Mouse (Mus musculus) embryonic facial prominence, embryonic 14.5 days (tissue): ENCODE measurements around the gene Rev3l. TPM values are rescaled to one million over a fixed set of nuclear protein-coding genes. Genes with fewer than 3 reads are reported as not detected.

Experiments
- ATAC-seq: fragments of 200-750 bp; cut with Nextera tagmentation; 2 replicates; pipeline ENCODE4 v1.8.0; 2017; ENCODE audit warnings: low read depth, moderate number of reproducible peaks, moderate TSS enrichment
- DNase-seq: peaks from one replicate; pipeline ENCODE4 v3.0.0-alpha.2; 2015; ENCODE audit warnings: low spot score
- H3K27ac ChIP-seq: fragments of 300-500 bp; sonication (generic); replicated peaks from 2 replicates; pipeline ENCODE4 v1.5.1; 2014; ENCODE audit warnings: low read depth, mild to moderate bottlenecking, low read length, moderate library complexity
- H3K27me3 ChIP-seq: fragments of 300-500 bp; sonication (generic); replicated peaks from 2 replicates; pipeline ENCODE4 v1.6.1; 2014; ENCODE audit warnings: low read length; ENCODE audit not compliant: control insufficient read depth, insufficient read depth
- H3K36me3 ChIP-seq: fragments of 300-500 bp; sonication (generic); 2 replicates; pipeline ENCODE4 v1.6.1; 2014; ENCODE audit warnings: low read length, mixed read lengths; ENCODE audit not compliant: control insufficient read depth, insufficient read depth
- H3K4me1 ChIP-seq: fragments of 300-500 bp; sonication (generic); 2 replicates; pipeline ENCODE4 v1.6.1; 2014; ENCODE audit warnings: antibody characterized with exemption, low read length; ENCODE audit not compliant: control insufficient read depth, insufficient read depth
- H3K4me2 ChIP-seq: fragments of 300-500 bp; sonication (generic); 2 replicates; pipeline ENCODE4 v1.6.1; 2014; ENCODE audit warnings: low read depth, mild to moderate bottlenecking, low read length, moderate library complexity, mixed read lengths
- H3K4me3 ChIP-seq: fragments of 300-500 bp; sonication (generic); 2 replicates; pipeline ENCODE4 v1.5.1; 2014; ENCODE audit warnings: low read depth, mild to moderate bottlenecking, low read length
- H3K9ac ChIP-seq: fragments of 300-500 bp; sonication (generic); 2 replicates; pipeline ENCODE4 v1.6.1; 2014; ENCODE audit warnings: low read depth, mild to moderate bottlenecking, low read length, moderate library complexity, mixed read lengths
- H3K9me3 ChIP-seq: fragments of 300-500 bp; sonication (generic); 2 replicates; pipeline ENCODE4 v1.6.1; 2016; ENCODE audit warnings: low read length; ENCODE audit not compliant: control insufficient read depth
- WGBS: fragments of 180-500 bp; shearing (Covaris S2); extraction: QIAGEN DNeasy Blood & Tissue Kit; methylation state at CpG from one replicate; pipeline ENCODE4 v1.1.7; 2014; 5-methylcytosine and 5-hydroxymethylcytosine counted together
- polyA plus RNA-seq: library from polyadenylated mRNA; unstranded; fragments of >200 nt; fragmentation: Nextera tagmentation; extraction: Ambion mirVana; gene quantifications from 2 replicates; pipeline ENCODE4 v1.2.1, GENCODE M21; 2014

The Rev3l gene
- polyA plus RNA-seq, 1 experiment from 2014 or later: 27.4 TPM

DNA sequence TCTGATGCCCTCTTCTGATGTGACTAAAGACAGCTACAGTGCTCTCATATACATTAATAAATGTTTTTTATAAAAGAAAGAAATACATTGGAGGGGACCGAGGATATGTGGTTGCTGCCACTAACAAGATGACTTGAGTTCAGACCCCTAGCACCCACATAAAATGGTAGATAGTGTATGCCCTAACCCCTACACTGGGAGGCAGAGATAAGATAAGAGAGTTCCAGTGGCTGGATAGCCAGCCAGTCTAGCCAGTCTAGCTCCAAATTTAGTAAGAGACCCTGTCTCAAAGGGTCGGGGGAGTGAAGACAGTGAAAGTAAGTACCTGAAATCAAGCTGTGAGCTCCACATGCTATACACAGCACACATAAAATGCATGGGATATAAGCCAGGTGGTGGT, 133.6 kb downstream of the Rev3l start:
- Histone ChIP-seq H3K4me1 (no peaks in the 10 kb centered on the region), H3K9me3 (no peaks in the 10 kb centered on the region), H3K27ac (no peak overlapping the region), H3K4me3 (no peak overlapping the region), H3K27me3 (no peaks in the 10 kb centered on the region), H3K9ac (no peak overlapping the region), H3K4me2 (no peak overlapping the region), H3K36me3 (peaks cover 71% of the 10 kb centered on the region)
- ATAC-seq (no peak), DNase-seq (no peak)
- 92% methylated on average over 2 of the region's 2 CpGs for WGBS

DNA sequence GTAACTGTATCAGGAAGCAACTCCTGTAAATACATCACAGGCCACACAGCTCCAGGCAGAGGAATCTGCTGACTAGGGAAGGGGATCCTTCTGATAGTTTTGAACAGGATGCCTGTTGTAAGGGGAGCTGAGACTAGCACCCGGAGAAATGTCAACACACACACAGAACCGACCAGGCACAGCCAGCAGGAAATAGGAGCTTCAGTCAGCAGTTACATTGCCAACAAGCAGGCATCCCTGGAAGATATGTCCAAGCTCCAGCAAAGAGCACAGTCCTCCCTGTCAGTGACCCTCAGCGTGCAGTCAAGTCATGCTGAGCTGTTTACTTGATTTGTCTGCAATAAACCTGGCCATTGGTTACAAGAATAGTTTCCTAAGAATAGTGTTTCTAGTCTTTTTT, 156.7 kb downstream of the Rev3l start:
- 46% methylated on average over 3 of the region's 3 CpGs for WGBS
- Histone ChIP-seq H3K4me1 (no peaks in the 10 kb centered on the region), H3K27ac (no peak overlapping the region), H3K36me3 (peaks cover 12% of the 10 kb centered on the region), H3K9me3 (no peaks in the 10 kb centered on the region), H3K9ac (no peak overlapping the region), H3K4me2 (no peak overlapping the region), H3K4me3 (no peak overlapping the region), H3K27me3 (no peaks in the 10 kb centered on the region)
- ATAC-seq (no peak), DNase-seq (no peak)

DNA sequence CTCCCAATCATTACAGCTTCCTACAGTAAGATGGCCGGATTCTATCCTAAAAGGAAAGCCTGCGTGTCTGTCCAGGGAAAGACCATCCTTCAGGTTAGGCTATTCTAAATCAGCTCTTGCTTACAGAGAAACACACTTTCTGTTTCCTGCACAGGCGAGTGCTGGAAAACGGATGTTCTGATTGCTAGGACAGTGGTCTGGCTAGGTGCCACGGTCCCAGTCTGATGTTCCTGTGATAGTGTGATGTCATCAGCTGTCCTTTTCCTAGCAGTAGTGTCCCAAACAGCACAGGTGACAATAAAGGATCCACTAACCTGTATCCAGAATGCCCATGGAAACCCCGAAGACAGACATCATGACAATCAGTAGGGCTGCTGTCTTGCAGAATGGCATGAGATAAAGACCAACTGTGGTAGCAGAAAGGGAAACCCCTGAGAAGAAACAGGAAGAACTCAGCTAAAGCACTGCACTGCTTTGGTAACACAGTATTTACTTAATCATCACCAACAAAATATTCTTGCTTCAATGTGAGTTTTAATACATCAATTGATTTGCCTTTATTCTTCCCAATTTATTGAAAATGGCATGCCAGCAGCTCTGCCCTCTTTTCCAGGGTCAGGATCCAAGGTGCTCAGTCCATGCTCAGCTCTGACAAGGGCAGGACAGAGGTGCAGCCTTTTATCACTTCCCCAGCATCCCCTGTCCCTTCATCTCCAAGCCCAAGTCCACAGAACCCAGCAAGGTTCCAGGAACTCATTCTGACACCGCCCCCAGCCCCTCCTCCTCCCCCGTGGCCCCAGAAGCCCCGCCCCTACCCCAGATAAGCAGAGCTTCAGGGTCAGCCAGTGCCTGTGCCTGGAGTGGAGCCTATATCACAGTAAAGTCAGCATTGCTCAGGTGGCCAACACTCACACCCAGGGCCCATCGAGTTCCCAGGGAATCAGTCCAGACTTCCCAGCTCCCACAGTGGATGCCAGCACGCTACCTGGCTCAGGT, 162.1 kb downstream of the Rev3l start:
- Histone ChIP-seq H3K4me2 (no peak overlapping the region), H3K36me3 (peaks cover 12% of the 10 kb centered on the region), H3K9me3 (no peaks in the 10 kb centered on the region), H3K4me3 (no peak overlapping the region), H3K27ac (no peak overlapping the region), H3K27me3 (no peaks in the 10 kb centered on the region), H3K9ac (no peak overlapping the region), H3K4me1 (0 out of 2 replicates have a peak, but pooled peaks cover 4% of the 10 kb centered on the region)
- 70% methylated on average over 11 of the region's 11 CpGs for WGBS
- DNase-seq (no peak), ATAC-seq (no peak)

DNA sequence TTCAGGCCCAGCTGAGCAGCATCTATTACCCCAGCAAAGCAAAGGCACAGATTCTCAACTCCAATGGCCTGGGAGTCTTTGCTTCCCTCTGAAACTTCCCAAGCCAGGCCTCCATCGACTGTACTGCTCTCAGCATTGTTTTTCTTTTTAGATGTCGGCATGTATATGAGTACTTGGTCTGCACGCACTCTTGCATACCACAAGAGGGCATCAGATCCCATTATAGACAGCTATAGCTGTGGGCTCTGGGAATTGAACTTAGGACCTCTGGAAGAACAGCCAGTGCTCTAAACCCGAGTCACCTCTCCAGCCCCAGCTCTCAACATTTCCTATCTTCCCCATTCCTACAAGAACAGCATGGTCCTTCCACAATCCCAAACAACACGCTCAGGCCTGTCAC, 164.6 kb downstream of the Rev3l start:
- H3K9me3 ChIP-seq: no peaks in the 10 kb centered on the region
- H3K4me2 ChIP-seq: no peak overlapping the region
- peaks cover 10% of the 10 kb centered on the region for H3K4me1 ChIP-seq
- peaks cover 5% of the 10 kb centered on the region for H3K36me3 ChIP-seq
- H3K27ac ChIP-seq: no peak overlapping the region
- no peak overlapping the region for H3K9ac ChIP-seq
- no peak overlapping the region for H3K4me3 ChIP-seq
- DNase-seq: no peak
- no peaks in the 10 kb centered on the region for H3K27me3 ChIP-seq
- no peak for ATAC-seq
- 87% methylated on average over 5 of the region's 5 CpGs for WGBS

DNA sequence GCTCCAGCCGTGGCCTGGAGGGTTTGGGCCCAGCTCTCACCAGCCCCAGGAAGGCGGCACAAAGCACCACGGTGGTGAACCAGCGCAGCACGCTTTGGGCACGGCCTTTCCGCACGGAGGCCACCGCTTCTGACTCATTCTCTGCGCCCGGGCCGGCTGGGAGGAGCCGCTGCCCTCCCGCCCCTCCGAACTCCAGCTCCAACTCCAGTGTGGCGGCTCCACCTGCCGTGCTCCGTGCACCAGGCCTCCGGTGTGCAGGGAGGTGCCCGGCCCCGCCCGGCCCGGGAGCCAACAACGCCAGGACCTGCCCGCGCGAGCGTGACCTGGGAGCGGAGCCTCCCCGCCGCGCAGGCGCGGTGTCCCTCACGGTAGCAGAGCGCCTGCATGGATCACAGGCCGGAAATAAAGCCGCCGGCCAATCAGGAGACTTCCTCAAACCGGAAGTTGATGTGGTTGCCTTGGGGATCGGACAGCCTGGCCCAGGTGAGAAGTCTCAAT, 167.0 kb downstream of the Rev3l start, which contains the start of gene Mfsd4b4:
Gene Mfsd4b4 (minus strand): TSS at position 365 of the 498 bp plus-strand sequence.
- Histone ChIP-seq H3K36me3 (no peaks in the 10 kb centered on the region), H3K4me2 (peak within 1 kb of the TSS; percentile 85), H3K9me3 (no peaks in the 10 kb centered on the region), H3K9ac (peak within 1 kb of the TSS; percentile 89), H3K27ac (peak within 1 kb of the TSS; percentile 87), H3K4me3 (peak within 1 kb of the TSS; percentile 76), H3K27me3 (no peaks in the 10 kb centered on the region), H3K4me1 (peaks cover 10% of the 10 kb centered on the region)
- peak; percentile 97 for DNase-seq
- under 1% methylated on average over 37 of the region's 41 CpGs for WGBS
- ATAC-seq: peak; percentile 99

DNA sequence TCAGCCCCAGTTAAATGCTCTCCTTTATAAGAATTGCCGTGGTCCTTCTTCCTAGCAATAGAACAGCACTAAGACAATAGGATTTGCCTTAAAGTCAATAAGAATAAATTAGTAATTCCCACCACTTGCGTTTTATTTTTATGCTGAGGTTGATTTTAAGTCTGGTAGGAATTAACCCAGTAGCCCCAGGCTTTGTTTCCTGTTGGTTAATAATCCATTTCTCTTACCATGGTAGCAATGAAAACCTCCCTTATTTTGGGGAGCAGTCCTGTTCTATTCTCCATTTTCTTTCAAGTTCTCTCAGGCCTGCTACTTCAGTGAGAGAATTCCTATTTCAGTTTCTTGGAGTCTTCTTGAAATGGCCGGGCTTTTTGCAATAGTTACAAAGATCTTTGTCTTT, 172.3 kb downstream of the Rev3l start:
- no peaks in the 10 kb centered on the region for H3K9me3 ChIP-seq
- peaks cover 5% of the 10 kb centered on the region for H3K4me1 ChIP-seq
- H3K4me2 ChIP-seq: no peak overlapping the region
- no peak overlapping the region for H3K27ac ChIP-seq
- H3K27me3 ChIP-seq: no peaks in the 10 kb centered on the region
- no peaks in the 10 kb centered on the region for H3K36me3 ChIP-seq
- 66% methylated on average over 3 of the region's 3 CpGs for WGBS
- no peak overlapping the region for H3K4me3 ChIP-seq
- DNase-seq (no peak), ATAC-seq (no peak)
- H3K9ac ChIP-seq: no peak overlapping the region

DNA sequence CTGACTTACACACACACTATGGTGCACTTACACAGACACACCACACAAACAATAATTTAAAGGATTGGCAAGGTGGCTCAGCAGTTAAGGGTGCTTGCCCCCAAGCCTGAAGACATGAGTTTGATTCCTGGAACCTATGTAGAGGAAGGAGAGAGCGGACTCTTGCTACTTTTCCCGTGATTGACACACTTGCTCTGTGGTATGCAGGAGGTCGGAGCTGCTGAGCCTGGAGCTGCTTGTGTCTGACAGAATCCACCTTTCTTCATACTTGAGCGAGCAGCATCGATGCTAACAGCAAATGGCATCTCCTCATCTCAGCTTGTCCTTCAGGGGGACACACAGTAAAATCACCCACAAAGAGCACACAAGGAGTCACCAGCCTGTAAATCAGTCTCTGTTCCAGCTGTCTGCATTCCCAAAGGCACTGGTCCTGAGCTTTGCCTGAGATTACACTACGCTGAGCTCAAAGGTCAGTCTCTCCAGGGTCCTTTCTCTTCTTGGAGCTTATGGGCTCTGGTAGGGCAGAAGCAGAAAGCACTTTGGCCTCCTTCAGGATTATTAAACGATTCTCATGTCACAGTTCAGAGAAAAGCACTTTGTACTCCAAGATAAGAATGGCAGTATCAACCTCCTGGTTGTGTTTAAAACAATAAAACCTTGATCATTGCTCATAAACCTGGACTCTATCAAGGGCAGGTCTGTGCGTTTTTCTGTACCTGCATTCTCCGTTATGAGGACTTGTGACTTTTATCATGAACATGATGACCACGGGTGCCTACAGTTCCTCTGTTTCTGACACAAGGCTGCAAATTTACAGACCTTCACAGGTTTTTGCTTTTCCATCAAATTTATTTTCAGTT, 175.1 kb downstream of the Rev3l start:
- H3K36me3 ChIP-seq: no peaks in the 10 kb centered on the region
- DNase-seq (no peak), ATAC-seq (no peak)
- H3K9ac ChIP-seq: no peak overlapping the region
- no peak overlapping the region for H3K4me2 ChIP-seq
- 75% methylated on average over 10 of the region's 10 CpGs for WGBS
- no peaks in the 10 kb centered on the region for H3K27me3 ChIP-seq
- no peak overlapping the region for H3K4me3 ChIP-seq
- no peaks in the 10 kb centered on the region for H3K4me1 ChIP-seq
- no peak overlapping the region for H3K27ac ChIP-seq
- H3K9me3 ChIP-seq: no peaks in the 10 kb centered on the region

DNA sequence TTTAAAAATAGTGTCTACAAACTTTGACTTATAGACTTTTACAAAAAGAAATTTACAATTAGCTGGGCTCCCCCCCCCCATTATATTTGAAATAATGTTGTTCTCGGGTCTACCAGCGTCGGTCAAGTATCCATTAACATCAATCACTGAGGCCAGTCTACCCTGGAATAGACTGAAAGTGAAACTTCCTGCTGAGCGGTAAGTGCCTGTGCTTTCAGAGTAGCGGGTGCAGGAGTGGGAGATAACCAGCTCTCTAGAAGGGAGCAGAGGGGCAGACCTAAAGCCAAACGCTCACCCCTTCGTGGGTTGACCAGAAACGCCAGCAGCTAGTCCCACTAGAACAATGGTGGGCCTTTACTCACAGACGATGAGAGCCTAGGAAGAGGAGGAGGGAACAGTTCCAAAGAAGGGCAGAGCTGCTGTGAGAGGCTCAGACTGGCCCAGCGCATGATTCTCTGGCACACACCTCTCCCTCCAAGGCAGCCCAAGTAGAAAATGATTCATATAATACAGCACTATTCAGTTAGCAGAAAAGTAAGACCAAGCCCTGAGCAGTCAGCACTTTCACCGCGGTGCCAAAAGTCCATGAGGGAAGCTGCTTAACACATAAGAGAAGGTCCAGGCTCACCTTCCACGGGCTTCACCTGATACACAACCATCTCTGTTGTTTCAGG, 177.0 kb downstream of the Rev3l start:
- H3K27me3 ChIP-seq: no peaks in the 10 kb centered on the region
- no peak for DNase-seq
- WGBS: 70% methylated on average over 13 of the region's 13 CpGs
- H3K9me3 ChIP-seq: no peaks in the 10 kb centered on the region
- H3K36me3 ChIP-seq: no peaks in the 10 kb centered on the region
- H3K4me1 ChIP-seq: no peaks in the 10 kb centered on the region
- no peak overlapping the region for H3K4me2 ChIP-seq
- no peak overlapping the region for H3K27ac ChIP-seq
- no peak overlapping the region for H3K4me3 ChIP-seq
- no peak for ATAC-seq
- H3K9ac ChIP-seq: no peak overlapping the region
